8 mouse cellular contexts compared by ENCODE assay signal in the genomic region with DNA sequence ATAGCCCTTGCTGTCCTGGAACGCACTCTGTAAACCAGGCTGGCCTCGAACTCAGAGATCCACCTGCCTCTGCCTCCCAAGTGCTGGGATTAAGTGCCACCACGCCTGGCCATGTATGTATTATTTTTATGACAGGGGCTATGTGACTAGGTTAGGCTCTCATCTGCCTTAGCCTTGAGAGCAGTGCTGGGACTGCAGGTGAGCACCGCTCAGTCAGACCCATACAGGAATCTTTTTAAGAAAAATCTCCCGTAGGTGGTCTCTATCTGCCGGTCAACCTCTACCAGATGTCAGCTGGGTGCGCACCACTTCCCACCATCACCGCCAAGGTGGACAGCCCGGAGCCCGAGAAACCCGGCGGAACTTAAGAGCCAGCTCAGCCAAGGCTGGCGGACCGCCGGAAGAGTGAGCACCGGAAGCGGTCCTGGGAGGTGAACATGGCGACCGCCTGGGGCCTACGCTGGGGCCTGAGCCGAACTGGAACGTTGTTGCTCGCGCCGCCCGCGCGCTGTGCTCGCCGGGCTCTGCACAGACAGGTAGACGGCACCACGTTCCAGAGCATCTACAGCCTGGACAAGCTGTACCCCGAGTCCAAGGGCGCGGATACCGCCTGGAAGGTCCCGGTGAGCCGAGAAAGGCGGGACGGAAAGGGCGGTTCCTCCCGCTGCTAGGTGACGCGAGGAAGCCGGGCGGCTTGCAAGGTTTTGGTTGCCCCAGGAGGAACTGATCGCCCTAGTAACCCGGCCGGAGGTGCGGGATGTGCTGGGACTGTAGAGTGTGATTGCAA. TPM values are rescaled to one million over a fixed set of nuclear protein-coding genes. Genes with fewer than 3 reads are reported as not detected.
DNase-seq lines count a peak whose midpoint lies in the region; TF ChIP-seq lines count a peak whose summit lies in the region.

A gene (plus strand): TSS at position 415 of the 787 bp plus-strand sequence.

- DNase-seq in adrenal gland, adult (ENCODE audit: inconsistent age in 2 of 2, low spot score in 1 of 2), result peak; percentile 89 to 97
- peak; percentile 88 for DNase-seq in gastrocnemius, postnatal 10 days
- peak; percentile 92 for DNase-seq in induced T-regulatory cell, adult 2 months (ENCODE audit: low read depth)
- peak; percentile 67 to 89 for DNase-seq in left cerebral cortex, adult 8-10 months (ENCODE audit: low spot score in 2 of 2)
- DNase-seq in right cerebral cortex, adult 2 months (ENCODE audit: low spot score in 2 of 2), result peak; percentile 84 to 92
- DNase-seq in urinary bladder, postnatal 25 days (ENCODE audit: low spot score), result peak; percentile 84

- H3K27me3 ChIP-seq in megakaryocyte, embryonic 14.5 days (replicated peaks), result peaks cover 17% of the 10 kb centered on the region

- TF ChIP-seq POLR2A in cortical plate, adult 2 months (IDR thresholded peaks at IDR 0.05; ENCODE audit: extremely low read depth, insufficient read depth, low read length), result peak; percentile 49; the same call in 1 of the 2 replicates

- H3K9me3 ChIP-seq in megakaryocyte, embryonic 14.5 days, result no peaks in the 10 kb centered on the region

- H3K36me3 ChIP-seq in megakaryocyte, embryonic 14.5 days (replicated peaks; ENCODE audit: low read length), result peaks cover 27% of the 10 kb centered on the region

- H3K27ac ChIP-seq in cortical plate, adult 2 months (ENCODE audit: insufficient read depth, low read length), result peak within 1 kb of the TSS; percentile 95

- TF ChIP-seq CTCF in cortical plate, adult 2 months (IDR thresholded peaks at IDR 0.05; ENCODE audit: extremely low read depth, insufficient read depth, low read length), result no peak

- H3K4me1 ChIP-seq in cortical plate, adult 2 months (ENCODE audit: control insufficient read depth, insufficient read depth, low read length), result peaks cover 2% of the 10 kb centered on the region; the same call in 1 of the 2 replicates
- peaks cover 36% of the 10 kb centered on the region for H3K4me1 ChIP-seq in megakaryocyte, embryonic 14.5 days

- peak within 1 kb of the TSS; percentile 66 for H3K4me3 ChIP-seq in cortical plate, adult 2 months (ENCODE audit: insufficient read depth, low read length)
- H3K4me3 ChIP-seq in megakaryocyte, embryonic 14.5 days (replicated peaks), result peak within 1 kb of the TSS; percentile 98

RNA-seq across cellular contexts. Expression of the gene that starts here (rescaled TPM):
- polyA plus RNA-seq in cortical plate, adult 2 months (2012; rRNA removed), result 121 and 124 TPM in 2 replicates
- total RNA-seq in gastrocnemius, postnatal 10 days (2021), result 100 to 1,000 TPM in 1 of 2 experiments, 10 to 100 TPM in 1; 89.1 to 100 TPM
- total RNA-seq in left cerebral cortex, adult 8-10 months (2022), result 100 to 1,000 TPM; 118 to 125 (median 120) TPM
- 67.6 and 78.3 TPM in 2 replicates for polyA plus RNA-seq in megakaryocyte, embryonic 14.5 days (2012; ENCODE audit: insufficient read depth, low replicate concordance)

Comparison
In these comparisons a context has a peak if more than half of its experiments do, and no peak if none do; other contexts are left out.
1. Peak in every context shown above with its lines: DNase-seq, H3K4me3 ChIP-seq and H3K27ac ChIP-seq.